Mouse (Mus musculus) midbrain, embryonic 14.5 days (tissue): ENCODE measurements around the gene Gm5142. TPM values are rescaled to one million over a fixed set of nuclear protein-coding genes. Genes with fewer than 3 reads are reported as not detected.

Experiments used
- polyA plus RNA-seq: library from polyadenylated mRNA; unstranded; fragments of >200 nt; fragmentation: Nextera tagmentation; extraction: Ambion mirVana; gene quantifications from 2 replicates; pipeline ENCODE4 v1.2.1, GENCODE M21; 2014

Gene Gm5142
- polyA plus RNA-seq, 1 experiment from 2014 or later, result not detected

Other genes with a start within 250 kb of the Gm5142 start
- gene 1700129C05Rik, start 35.9 kb downstream of the Gm5142 start, polyA plus RNA-seq, result not detected in 2 replicates
- gene Rcbtb1, start 22.5 kb upstream of the Gm5142 start, polyA plus RNA-seq, result 53.1 and 79.4 TPM in 2 replicates
- gene Gm6904, start 81.5 kb upstream of the Gm5142 start, polyA plus RNA-seq, result not detected in 2 replicates
- gene Phf11a, start 118.8 kb upstream of the Gm5142 start, polyA plus RNA-seq, result 0.97 TPM in 1 of 2 replicates, not detected in the other
- 2.5 TPM in 1 of 2 replicates, not detected in the other for gene Phf11b, start 162.6 kb upstream of the Gm5142 start, polyA plus RNA-seq
- gene Phf11d, start 186.7 kb upstream of the Gm5142 start, polyA plus RNA-seq, result 0.18 and 1.3 TPM in 2 replicates
- 0.31 and 0.49 TPM in 2 replicates for gene Phf11c, start 216.6 kb upstream of the Gm5142 start, polyA plus RNA-seq